Mouse (Mus musculus): ENCODE results near the gene Alg9.

DNA sequence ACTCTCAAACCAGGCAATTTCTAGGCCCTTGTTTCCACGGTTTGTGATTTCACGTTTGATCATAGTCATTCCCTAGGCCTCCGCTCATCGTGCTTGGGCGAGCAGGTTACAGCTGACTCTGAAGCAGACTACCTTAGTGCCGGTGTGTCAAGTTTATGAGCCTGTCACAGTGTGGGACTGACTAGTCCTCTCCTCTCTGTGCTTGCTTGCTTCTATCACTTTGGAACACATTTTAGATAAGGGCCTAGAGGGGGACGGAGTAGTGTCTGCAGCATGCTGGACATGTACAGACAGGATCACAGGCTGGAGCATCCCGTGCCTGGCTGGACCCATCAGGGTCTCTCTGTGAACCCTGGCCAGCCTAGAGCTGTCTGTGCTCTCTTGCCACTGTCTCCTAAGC, 79.6 kb downstream of the Alg9 start:
- TF ChIP-seq POLR2A (IDR thresholded peaks at IDR 0.05; ENCODE audit: control insufficient read depth, extremely low read depth, insufficient read depth, low read length, poor library complexity) (no peak), CTCF (IDR thresholded peaks at IDR 0.05; ENCODE audit: borderline replicate concordance, control insufficient read depth, extremely low read depth, insufficient read depth, low read length, poor library complexity) (no peak)

Measured in thymus, adult 2 months (tissue).